Mouse (Mus musculus): Measurements from ENCODE around the gene Dnajb1.

Dnajb1 gene

DNA sequence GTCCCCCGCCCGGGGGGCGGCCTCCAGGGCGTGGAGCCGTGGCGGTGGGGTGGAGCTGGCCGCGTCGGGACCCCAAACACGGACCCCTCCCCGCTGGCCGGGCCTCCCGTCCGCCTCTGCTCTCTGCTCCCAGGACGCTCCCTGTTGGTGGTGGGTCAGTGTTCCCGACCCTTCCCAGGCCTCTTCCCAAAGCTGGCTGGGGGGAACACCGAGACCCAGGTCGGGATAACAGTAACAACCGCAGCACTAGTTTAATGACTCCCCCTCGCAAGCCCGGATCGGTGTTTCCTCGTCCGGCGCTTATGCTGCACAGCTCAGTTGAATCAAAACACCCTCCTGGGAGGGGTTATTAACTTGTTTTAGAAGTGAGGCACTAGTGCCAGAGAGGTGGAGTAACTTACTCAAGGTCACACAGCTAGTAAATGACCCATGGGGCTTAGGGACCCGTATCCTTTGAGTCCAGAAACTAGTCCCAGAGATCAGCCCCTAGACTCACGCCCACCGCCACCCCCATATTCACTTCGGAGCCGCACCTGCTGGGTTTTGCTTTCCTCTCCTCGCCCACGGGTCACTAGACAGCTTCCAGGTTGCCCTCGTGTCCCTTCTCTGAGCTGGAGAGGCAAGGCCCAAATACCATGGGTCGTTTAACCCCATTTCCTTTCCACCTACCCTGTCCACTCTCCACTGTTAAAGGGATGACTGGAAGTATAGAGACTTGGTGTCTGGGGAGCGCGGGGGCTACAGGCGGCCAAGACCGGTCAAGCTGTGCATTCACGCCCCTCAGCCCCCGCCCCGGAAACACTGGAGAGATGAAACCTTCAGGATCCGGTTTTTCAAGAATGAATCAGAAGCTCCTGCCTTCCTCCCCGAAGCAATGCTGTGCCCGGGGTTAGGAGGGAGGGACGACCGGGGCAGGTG lies 45.0 kb downstream of the Dnajb1 start:
- DNase-seq (ENCODE audit: extremely low read depth, low read depth, low spot score), result no peak

DNA sequence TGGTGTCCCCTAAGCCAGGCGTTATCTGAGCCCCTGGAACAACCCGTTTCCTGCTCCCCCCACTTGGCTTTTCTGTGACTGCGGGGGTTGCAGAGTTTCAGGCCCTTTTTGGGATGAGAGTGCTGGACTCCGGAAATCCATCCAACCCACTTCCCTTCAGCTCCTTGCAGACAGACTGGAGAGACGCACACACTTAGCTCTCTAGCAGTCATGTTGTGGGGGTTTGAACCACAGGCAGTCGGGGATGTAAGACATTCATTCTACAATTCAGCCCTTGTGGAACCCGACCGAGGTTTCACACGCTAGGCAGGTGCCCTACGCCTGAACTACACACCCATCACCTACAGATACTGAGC lies 45.6 kb downstream of the Dnajb1 start:
- DNase-seq (ENCODE audit: extremely low read depth, low read depth, low spot score), result no peak

DNA sequence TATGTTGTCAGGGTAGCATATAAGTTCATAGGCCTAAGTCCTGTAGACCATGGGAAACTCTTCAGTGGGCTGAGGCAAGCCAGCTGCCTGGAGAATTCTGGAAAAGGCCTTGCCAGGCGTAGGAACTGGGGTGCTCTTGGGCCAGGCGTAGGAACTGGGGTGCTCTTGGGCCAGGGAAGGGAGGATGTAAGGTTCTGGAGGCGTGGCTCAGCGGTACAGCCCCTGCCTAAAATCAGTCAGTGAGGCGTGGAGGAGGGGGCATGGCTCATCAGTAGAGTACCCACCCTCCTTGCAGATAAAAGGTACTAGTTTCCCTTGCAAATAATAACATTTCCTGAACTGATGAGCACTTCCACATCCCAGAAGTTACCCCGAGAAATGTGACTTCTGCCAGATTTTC lies 46.7 kb downstream of the Dnajb1 start:
- DNase-seq (ENCODE audit: extremely low read depth, low read depth, low spot score), result no peak

DNA sequence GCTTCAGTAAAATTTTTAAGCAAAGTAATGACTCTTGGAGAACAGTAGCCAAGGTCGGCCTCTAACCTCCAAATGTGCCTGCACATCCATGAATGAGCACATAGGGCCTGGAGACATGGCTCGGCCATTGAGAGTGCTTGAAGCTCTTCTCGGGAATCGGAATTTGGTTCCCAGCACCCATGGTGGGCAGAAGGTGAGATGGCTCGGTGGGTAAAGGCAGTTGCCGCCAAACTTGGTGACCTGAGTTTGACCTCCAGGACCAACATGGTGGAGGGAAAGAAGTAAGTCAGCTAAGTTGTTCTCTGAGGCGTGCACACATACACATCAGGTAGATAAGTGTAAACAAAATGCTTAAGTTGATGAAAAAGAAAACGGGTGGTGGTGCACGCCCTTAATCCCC lies 48.0 kb downstream of the Dnajb1 start:
- DNase-seq (ENCODE audit: extremely low read depth, low read depth, low spot score), result no peak

DNA sequence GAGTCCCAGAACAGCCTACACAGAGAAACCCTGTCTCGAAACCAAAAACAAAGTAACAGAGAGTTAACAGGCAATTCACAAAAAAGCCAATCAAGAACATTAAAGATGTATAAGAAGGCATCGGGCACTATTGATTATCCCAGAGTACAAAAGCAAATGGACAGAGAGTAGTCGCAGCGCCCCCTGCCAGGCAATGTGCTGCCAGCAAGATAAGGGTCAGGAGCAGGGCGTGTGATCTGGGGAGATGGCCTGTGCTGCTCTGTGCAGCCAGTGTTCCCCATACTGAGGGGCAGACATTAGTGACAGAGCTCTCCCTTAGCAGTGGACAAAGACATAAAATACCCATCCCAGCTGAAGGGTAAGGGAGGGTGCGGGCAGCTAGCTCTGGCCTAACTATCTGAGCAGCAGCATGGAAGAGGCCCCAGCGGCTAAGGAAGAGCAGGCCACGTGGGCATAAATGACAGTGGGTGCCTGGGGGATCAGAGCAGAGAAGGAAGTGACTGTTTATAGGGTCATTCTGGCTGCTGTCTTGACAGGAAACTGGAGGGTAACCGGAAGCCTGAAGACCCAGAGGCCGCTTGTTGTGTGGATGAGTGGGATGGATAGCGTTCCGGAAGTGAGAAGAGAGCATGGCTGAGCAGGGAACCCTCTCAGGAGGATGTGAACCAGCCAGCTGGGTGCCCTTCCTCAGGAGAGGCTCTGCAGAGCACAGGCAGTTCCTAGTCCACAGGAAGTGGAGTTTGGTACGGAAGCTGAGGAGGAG lies 48.7 kb downstream of the Dnajb1 start:
- no peak for DNase-seq (ENCODE audit: extremely low read depth, low read depth, low spot score)

DNA sequence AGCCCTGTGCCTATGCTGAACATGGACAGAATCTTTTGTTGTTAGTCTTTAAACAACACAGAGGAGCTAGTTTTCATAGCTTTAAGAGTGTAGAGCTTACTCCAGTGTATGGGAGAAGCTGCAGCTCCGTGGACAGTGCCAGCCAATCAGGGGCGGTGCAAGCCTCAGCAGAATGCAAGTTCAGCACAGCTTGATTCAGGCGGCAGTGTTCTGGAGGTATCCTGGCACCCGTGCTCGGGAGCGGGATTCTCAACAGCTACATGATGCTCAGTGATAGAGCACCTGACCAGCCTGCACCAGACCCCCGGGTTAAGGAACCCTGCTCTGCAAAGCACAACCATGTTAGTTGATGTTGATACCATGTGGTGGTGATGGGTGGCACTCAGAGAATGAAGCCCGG lies 52.6 kb downstream of the Dnajb1 start:
- no peak for DNase-seq (ENCODE audit: extremely low read depth, low read depth, low spot score)

DNA sequence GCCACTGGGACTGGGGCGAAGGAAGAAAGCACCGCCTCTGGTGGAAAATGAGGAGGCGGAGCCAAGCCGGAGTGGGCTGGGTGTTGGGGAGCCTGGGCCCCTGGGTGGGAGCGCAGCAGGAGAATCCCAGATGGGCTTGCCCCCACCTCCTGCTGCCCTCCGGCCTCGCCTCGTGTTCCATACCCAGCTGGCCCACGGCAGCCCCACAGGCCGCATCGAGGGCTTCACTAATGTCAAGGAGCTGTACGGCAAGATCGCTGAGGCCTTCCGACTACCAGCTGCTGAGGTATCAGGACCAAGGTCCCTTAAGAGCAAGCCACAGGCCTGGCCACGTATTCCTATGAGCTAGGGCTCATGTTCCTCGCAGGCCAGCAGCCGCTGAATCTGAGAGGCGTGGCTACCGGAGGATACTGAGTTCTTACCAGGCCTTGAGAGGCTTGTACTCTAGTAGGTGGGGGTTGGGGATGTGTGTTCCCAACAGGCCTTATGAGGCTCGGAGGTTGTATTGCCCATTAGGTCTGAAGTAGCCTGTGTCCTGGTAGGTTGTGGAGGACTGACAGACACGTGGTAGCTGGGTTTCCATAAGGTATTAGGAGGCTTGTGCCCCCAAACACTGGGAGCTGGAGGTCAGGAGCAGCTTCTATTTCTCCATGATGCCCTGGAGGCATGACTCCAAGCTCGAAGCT lies 53.1 kb downstream of the Dnajb1 start:
- no peak for DNase-seq (ENCODE audit: extremely low read depth, low read depth, low spot score)
